Mouse (Mus musculus): ENCODE results near the gene Il17rd. TPM values are rescaled to one million over a fixed set of nuclear protein-coding genes. Genes with fewer than 3 reads are reported as not detected.

Gene Il17rd
- total RNA-seq, 2 experiments from 2014 or later = 6.5 to 7.1 TPM

DNA sequence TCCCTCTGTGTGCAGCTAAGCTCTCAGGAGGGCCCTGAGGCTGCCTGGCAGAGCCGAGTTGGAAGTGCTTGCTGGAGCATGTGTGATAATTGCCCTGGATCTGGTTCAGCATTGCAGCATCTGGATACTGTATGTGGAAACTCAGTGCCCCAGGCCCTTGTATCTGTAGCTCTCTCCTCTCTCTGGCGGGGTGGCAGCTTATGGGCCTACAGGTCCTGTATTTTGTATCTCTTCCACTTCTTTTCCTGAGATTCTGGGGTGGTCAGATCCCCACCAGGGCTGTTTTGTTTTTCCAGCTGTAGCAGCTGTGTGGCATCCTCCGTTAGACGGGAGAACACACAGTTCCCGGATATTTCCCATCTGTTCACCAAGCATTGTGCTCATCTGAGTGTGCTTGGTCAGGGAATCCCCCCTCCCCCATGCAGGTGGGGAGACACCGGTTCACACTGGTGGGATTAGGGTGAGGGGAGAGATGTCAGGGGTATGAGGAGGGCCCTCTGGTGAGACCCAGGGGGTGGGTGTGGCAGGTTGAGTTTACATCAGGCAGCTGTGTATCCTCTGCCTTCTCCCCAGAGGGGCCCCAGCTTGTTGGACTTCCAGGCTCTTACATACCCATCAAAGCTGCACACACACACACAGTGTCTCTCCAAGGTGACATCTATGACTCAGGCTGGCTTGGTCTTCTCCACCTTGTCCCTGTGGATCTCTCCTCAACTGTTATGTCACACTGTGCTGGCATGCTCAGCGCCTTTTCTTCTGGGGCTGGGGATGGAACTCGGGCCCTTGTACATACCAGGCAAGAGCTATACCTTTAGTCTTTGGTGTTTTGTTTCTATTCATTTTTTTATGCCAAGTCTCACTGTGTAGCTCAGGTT, 106.7 kb downstream of the Il17rd start:
- DNase-seq = no peak

DNA sequence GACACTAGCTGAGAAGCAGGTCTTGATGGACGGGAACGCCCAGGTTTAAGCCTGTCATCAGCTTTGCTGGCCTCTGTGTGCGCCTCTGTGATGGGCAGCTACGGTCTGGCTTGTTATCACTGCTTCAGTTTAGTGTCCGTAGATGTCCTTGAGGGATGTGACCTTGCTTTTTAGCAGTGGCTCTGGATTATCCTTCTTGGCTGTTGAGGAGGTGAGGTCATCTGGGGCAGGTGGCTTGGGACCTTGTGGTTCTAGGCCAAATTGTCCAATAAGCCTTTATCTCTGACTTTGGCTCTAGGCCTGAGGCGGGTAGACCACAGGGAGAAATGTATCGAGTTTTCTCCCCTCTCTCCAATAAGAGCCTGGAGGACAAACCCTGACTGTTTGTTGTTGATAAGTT, 109.0 kb downstream of the Il17rd start:
- DNase-seq = no peak

DNA sequence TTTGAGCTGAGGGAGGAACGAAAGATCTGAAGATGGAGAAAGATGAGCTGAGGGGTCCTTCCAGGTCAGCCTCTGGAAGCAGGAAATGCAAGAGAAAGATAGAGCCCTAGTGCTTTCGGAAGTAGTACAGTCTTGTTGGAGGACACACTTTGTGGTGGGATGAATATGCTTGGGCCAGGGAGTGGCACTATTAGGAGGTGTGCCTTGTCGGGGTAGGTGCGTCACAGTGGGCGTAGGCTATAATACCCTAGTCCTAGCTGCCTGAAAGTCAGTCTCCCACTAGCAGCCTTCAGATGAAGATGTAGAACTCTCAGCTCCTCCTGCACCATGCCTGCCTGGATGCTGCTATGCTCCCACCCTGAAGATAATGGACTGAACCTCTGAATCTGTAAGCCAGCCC, 110.7 kb downstream of the Il17rd start:
- DNase-seq = no peak

DNA sequence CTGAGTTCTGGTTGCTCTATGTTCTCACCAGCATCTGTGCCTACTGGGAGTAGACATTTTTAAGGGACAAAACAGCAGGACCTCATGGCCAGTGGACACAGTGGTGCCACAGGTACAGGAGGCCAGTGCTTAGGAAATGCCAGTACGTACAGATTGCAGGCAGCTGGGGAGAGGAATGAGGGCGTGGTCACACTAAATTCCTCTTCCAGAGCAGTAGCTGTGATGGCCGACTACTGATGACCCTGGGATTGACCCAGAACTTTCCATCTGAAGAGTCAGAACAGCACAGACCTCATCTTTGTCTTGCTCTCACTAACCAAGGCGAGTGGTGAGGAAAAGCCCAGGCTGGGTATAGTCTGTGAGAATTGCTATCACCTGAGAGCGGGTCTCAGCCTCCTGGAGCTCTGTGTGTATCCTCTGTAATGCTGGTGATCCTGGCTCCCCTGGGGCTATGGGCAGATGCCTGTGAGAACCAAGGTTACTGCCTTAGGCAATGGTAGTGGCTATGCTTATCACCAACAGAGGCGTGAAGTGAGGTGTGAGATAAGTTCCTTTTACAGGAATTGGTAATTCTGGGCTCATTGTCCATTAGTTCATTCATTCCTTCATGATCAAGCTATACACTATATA, 111.4 kb downstream of the Il17rd start:
- DNase-seq = no peak

DNA sequence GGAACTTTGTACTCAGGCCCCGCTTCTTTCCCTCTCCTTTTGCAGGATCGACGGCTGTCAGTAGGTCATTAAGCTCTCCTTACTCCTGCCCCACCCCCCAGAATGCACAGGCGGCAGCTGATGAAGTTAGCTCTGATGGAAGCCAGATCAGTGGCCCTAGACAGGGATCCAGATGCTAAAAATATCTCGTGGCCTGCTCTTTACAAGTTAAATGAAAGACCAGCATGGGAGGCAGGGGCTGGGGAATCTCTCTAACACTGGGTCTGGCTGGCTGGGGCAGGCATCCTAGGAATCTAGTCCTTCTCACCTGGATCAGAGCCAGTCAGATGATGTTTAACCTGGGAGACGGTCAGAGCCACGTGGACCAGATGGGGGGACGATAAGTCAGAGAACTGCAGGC, 112.7 kb downstream of the Il17rd start:
- DNase-seq = no peak

DNA sequence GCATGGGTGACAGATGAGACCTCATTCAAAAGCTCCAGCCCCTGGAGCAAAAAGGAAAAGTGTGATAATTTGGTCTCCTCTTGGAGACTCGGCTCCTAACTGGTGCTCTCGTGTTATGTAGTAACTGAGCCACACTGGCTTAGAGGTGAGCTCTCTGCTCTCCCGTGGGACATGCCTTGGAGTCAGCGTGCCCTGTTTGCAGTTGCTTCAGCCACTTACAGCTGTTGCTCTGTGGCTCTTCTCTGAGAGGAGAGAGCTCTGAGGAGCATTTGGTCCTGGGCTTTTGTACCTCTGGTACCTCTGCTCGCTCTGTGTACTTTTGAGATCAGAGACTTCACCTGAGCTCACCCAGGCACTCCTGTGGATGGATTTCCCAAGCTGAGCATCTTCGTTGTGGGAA, 116.3 kb downstream of the Il17rd start:
- no peak for DNase-seq

DNA sequence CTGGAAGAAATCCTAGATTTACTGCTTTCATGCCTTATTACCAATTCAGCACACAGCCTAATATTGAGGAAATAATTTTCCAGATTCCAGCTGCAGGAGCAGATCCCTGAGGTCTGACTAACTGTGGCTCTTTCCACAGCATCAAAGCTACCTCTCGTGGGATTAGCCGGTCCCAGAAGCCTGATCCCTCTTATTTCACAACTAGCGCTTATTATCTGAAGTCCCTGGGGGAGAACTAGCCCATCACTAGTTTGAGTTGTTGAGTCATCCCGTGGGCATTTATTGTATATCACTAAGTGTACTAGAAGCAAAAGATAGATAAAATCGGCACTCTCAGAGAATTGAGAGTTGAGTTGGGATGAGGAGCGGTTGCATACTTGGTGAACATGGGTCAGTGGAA, 117.3 kb downstream of the Il17rd start:
- DNase-seq = no peak

Other genes starting within 250 kb of the Il17rd start
- gene Asb14, start 144.4 kb upstream of the Il17rd start, total RNA-seq (2021) = 10 to 100 TPM; 18.2 to 23.9 TPM
- gene Appl1, start 67.7 kb upstream of the Il17rd start, total RNA-seq (2021) = 10 to 100 TPM; 19.0 to 28.3 TPM
- gene Hesx1, start 44.5 kb upstream of the Il17rd start, total RNA-seq (2021) = not detected
- 10 to 100 TPM; 15.6 to 18.1 TPM for gene Arhgef3, start 76.0 kb downstream of the Il17rd start, total RNA-seq (2021)

All from gastrocnemius, postnatal 10 days (tissue).